Mouse (Mus musculus) retina, postnatal 7 days (tissue): ENCODE measurements around the gene Washc1.
A peak's percentile ranks its signal among the peaks of the same experiment; 100 is the strongest.
"Not testable (repeated sequence)": the region's sequence is repeated elsewhere in the genome, so short reads cannot be mapped to it uniquely, and the experiment has no call there.

Source experiments
- DNase-seq: peaks from one replicate; pipeline ENCODE4 v3.0.0-alpha.2; 2012; ENCODE audit warnings: low read depth, low spot score

The Washc1 gene

GRCm38 (mm10) chr17:66112166-66112565, 821 bp downstream of the Washc1 start:
- no peak for DNase-seq

GRCm38 (mm10) chr17:66118991-66119390, 7.6 kb downstream of the Washc1 start:
- no peak for DNase-seq

DNA sequence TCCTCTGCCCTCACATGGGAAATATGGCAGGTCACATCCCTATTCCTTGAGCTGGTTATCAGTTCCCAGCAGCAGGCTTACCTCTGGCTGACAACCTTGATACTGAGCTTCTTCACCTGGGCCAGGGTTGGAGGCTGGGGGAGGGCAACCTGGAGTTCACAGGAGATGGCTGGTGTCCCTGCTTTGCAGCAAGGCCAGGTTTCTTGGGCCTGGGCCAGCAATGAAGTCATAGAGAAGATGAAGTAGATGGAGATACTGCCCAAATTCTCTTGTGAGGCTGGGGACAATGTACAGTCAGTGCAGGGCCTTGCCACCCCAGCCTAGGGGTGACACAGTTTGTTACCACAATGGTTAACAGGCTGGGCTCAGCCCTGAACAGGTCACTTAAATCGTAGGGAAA, 9.4 kb downstream of the Washc1 start:
- DNase-seq: no peak

GRCm38 (mm10) chr17:66123066-66123815, 11.9 kb downstream of the Washc1 start, which contains the start of gene Ddx11:
Ddx11 (plus strand) TSS chr17:66123520.
- DNase-seq: peak; percentile 86

DNA sequence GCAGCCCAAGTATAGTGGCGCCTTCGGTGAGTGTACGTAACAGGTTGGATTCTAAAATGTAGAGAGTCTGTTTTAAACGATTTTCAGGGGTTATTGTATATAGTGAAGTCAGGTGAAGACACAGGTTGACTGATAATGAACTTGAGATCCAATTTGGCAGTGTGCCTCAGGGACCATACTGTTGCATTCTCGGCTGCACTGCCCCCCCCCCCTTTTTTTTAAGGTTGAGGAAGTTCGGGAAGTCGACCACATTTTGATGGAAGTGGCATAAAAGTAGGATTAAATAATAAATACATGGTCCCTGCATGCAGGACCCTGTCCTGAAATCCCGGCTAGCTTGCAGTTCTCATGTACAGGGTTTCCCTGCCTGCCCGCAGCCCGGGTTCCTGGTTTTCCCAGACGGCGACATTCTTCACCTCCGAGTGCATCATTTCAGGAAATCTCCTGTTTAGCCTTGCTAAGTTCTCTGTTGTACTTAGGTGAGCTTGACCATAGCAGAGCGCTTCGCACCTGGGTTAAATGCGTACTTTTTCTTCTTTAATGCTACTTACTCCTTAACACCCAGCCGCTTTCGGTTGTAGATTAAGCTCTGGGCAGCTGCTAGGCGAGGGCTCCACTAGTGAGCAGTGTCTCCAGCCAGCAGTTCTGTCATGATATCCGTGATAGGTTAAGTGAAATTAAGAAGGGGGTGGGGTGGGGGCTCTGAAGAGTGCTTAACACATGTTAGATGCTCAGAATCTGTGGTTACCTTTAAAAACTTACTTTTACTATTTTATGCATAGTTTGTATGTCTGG, 12.7 kb downstream of the Washc1 start:
- no peak for DNase-seq

- no peak for DNase-seq
These were observed 13.9 kb downstream of the Washc1 start for GRCm38 (mm10) chr17:66125211-66125610.

GRCm38 (mm10) chr17:66130371-66130770, 19.0 kb downstream of the Washc1 start:
- no peak for DNase-seq

- no peak for DNase-seq
These were observed 19.9 kb downstream of the Washc1 start for GRCm38 (mm10) chr17:66131212-66131611.

DNA sequence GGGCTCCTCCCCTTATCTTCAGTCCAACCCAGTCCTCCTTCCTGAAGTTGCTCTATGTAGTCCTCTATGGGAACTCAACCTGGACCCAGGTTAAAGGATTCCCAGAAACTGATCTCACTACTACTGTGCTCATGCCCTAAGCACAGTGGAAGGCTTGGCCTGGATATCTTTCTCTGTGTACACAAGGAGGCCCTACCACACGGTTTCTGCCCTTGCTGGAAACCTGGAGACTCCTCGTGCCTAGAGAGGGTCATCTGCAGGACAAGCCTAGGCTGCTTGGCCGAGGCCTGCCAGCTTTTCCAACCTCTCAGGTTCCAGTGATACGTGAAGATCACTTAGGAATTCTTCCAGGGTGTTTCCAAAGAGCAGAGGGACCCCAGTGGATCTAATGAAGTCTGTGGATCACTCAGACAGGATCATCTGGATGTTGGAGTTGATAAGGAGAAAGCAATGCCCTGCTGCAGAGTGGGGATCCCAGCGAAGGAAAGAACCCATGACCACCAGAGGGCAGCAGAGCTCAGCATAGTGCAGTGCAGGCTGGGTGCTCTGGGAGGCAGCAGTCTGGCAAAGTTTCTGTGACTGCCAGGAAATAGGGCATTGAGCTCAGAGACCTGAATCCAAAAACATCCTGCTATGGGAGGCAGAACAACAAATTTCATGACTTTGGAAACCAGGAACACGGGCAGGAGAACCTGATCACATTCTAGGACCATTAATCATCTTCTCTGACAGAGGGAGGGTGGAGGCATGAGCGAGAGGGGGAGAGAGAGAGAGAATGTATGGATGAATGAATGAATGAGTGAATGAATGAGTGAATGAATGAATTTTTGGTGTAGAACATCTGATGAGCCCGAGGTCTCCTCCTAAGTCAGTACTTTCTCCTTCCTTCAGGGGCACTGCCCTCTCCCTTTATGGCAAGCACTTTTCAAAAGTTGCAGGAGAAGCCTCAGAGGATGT, 41.6 kb downstream of the Washc1 start:
- DNase-seq: not testable (repeated sequence)

DNA sequence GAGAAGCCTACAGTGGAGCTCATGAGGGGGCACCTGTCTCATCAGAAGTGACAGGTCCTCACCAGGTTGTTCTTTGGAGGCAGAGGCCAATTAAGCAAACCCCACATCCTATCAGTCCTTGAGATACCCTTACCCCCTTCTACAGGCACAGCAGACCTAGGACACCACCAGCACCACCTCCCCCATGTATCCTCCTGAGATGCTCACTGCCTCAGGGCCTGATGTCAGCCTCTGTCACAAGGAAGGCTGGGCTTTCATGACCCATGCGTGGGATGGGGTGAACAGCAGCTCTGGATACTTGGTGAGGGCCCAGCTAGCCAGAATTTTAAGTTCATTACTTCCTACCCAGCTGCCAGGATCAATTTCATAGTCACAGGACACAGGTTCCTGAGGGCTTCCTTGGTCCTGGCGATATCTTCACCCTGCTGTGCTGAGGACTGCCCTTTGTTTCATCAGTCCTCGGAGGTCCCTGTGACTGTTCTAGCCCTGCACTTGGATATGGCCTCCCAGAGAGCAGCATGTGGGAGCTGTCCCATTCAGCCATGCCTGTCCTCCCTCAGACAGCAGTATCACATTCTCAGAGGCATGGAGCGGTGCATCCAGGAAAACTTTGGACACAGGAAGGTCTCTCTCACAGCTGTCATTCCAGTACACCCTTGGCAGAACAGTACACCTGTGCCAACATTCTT, 42.5 kb downstream of the Washc1 start:
- DNase-seq: not testable (repeated sequence)

GRCm38 (mm10) chr17:66154876-66155275, 43.5 kb downstream of the Washc1 start:
- DNase-seq: no peak

DNA sequence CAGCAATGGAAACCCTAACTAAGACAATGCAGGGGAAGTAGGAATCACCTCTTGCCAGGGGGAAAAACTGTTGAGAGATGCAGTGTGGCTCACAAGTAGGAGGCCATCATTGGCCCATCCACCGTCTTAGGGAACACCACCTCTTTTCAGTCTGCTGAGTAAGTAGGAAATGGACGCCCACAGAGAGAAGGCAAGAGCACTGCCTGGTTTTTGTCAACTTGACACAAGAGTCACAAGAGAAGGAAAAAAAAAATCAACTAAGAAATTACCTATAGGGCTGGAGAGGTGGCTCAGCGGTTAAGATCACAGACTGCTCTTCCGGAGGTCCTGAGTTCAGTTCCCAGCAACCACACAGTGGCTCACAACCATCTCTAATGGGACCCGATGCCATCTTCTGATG, 46.9 kb downstream of the Washc1 start:
- no peak for DNase-seq

GRCm38 (mm10) chr17:66167141-66167540, 55.8 kb downstream of the Washc1 start:
- not testable (repeated sequence) for DNase-seq
